Mouse (Mus musculus): ENCODE results near the gene Dlx2. TPM values are rescaled to one million over a fixed set of nuclear protein-coding genes. Genes with fewer than 3 reads are reported as not detected.

Dlx2 gene
- polyA plus RNA-seq, 1 experiment from 2014 or later: 6.2 TPM

- Histone ChIP-seq H3K4me1 (peaks cover 29% of the 10 kb centered on the region), H3K27me3 (ENCODE audit: low read depth, poor library complexity, severe bottlenecking) (peaks cover 100% of the 10 kb centered on the region), H3K4me3 (peak overlapping the region; percentile 25; the same call in 1 of the 2 replicates), H3K9me3 (replicated peaks) (no peaks in the 10 kb centered on the region), H3K36me3 (no peaks in the 10 kb centered on the region), H3K27ac (replicated peaks) (no peak overlapping the region)
- 1% methylated on average over 43 of the region's 43 CpGs for WGBS
- DNase-seq (ENCODE audit: low spot score): peak; percentile 53
These were observed 14.3 kb downstream of the Dlx2 start for GRCm38 (mm10) chr2:71531990-71532970.

GRCm38 (mm10) chr2:71531124-71531590, 15.4 kb downstream of the Dlx2 start:
- peak; percentile 42 for DNase-seq (ENCODE audit: low spot score)
- peaks cover 100% of the 10 kb centered on the region for H3K27me3 ChIP-seq (ENCODE audit: low read depth, poor library complexity, severe bottlenecking)
- no peaks in the 10 kb centered on the region for H3K9me3 ChIP-seq (replicated peaks)
- H3K27ac ChIP-seq (replicated peaks): no peak overlapping the region
- H3K4me3 ChIP-seq: peak overlapping the region; percentile 56
- peaks cover 29% of the 10 kb centered on the region for H3K4me1 ChIP-seq
- no peaks in the 10 kb centered on the region for H3K36me3 ChIP-seq
- 0% methylated on average over 12 of the region's 12 CpGs for WGBS

- WGBS: under 1% methylated on average over 34 of the region's 34 CpGs
- peaks cover 29% of the 10 kb centered on the region for H3K4me1 ChIP-seq
- peak; percentile 42 for DNase-seq (ENCODE audit: low spot score)
- no peaks in the 10 kb centered on the region for H3K36me3 ChIP-seq
- H3K4me3 ChIP-seq: peak overlapping the region; percentile 56
- no peaks in the 10 kb centered on the region for H3K9me3 ChIP-seq (replicated peaks)
- peaks cover 100% of the 10 kb centered on the region for H3K27me3 ChIP-seq (ENCODE audit: low read depth, poor library complexity, severe bottlenecking)
- H3K27ac ChIP-seq (replicated peaks): 0 out of 2 replicates have a peak overlapping the region, but pooled peaks have one; percentile 24
These were observed 16.0 kb downstream of the Dlx2 start for GRCm38 (mm10) chr2:71530391-71531123.

DNA sequence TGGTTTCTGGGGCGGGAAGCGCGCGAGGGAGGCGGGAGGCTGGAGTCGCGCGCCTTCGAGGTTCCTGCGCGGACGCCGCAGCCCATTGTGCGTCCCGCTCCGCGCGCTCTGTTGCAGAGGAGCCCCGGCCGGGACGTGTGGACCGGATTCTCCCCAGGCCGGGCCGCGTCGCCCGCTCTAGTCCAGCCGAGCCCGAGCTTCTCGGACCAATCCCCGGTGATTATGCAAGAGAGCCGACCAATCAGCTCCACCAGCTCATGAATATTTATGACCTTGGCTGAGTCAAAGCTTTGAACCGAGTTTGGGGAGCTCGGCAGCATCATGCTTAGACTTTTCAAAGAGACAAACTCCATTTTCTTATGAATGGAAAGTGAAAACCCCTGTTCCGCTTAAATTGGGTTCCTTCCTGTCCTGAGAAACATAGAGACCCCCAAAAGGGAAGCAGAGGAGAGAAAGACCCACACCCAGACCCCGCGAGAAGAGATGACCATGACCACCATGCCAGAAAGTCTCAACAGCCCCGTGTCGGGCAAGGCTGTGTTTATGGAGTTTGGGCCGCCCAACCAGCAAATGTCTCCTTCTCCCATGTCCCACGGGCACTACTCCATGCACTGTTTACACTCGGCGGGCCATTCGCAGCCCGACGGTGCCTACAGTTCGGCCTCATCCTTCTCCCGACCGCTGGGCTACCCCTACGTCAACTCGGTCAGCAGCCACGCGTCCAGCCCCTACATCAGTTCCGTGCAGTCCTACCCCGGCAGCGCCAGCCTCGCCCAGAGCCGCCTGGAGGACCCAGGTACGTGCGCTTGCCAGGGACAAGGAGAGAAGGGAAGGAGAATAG, 16.8 kb downstream of the Dlx2 start:
- H3K36me3 ChIP-seq: no peaks in the 10 kb centered on the region
- WGBS: under 1% methylated on average over 57 of the region's 60 CpGs
- DNase-seq (ENCODE audit: low spot score): peak; percentile 88
- H3K4me1 ChIP-seq: peaks cover 29% of the 10 kb centered on the region
- H3K27me3 ChIP-seq (ENCODE audit: low read depth, poor library complexity, severe bottlenecking): peaks cover 100% of the 10 kb centered on the region
- peak overlapping the region; percentile 57 for H3K27ac ChIP-seq (replicated peaks)
- peak overlapping the region; percentile 56 for H3K4me3 ChIP-seq
- H3K9me3 ChIP-seq (replicated peaks): no peaks in the 10 kb centered on the region

GRCm38 (mm10) chr2:71528714-71529510, 17.6 kb downstream of the Dlx2 start:
- no peak for DNase-seq (ENCODE audit: low spot score)
- Histone ChIP-seq H3K9me3 (replicated peaks) (no peaks in the 10 kb centered on the region), H3K27ac (replicated peaks) (peak overlapping the region; percentile 57), H3K4me1 (peaks cover 29% of the 10 kb centered on the region), H3K4me3 (peak overlapping the region; percentile 56), H3K36me3 (no peaks in the 10 kb centered on the region), H3K27me3 (ENCODE audit: low read depth, poor library complexity, severe bottlenecking) (peaks cover 100% of the 10 kb centered on the region)
- WGBS: 1% methylated on average over 57 of the region's 57 CpGs

DNA sequence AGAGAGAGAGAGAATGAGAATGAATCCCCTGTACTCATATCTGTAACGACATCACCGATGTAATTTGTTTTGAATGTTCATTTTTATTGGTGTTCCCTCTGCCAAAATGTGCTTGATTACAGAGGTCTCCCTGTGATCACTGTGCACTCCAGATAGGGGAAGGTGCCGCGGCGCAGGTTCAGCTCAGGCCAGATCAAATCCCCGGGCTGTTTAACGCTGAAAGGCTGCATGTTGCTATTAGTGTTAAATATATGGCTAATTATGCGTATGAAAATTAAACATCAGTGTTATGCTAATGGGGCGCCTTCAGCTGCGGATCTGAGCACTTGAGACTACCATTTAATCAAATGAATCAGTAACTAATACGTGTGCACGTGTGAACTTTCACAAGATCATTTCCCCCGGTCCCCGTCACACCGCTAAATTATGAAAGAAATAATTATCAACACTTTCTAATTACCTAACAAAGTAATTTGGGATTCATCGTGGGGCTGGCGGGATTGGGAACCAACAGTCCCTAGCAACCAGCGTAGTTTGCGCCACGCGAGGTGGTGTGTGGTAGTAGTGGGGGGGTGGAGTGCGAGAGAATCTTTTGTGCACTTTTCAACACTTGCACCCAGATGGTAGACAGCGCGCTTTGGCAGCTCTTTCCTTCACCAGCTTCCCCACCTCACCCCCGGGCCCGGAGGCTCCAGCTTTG, 18.4 kb downstream of the Dlx2 start, which contains the start of gene Dlx1:
TSS of gene Dlx1 (plus strand) at position 100 of the 700 bp plus-strand sequence.
- DNase-seq (ENCODE audit: low spot score): no peak
- peak within 1 kb of the TSS; percentile 56 for H3K4me3 ChIP-seq
- H3K27ac ChIP-seq (replicated peaks): peak within 1 kb of the TSS; percentile 57
- peaks cover 100% of the 10 kb centered on the region for H3K27me3 ChIP-seq (ENCODE audit: low read depth, poor library complexity, severe bottlenecking)
- peaks cover 29% of the 10 kb centered on the region for H3K4me1 ChIP-seq
- H3K9me3 ChIP-seq (replicated peaks): no peaks in the 10 kb centered on the region
- no peaks in the 10 kb centered on the region for H3K36me3 ChIP-seq
- under 1% methylated on average over 26 of the region's 26 CpGs for WGBS

DNA sequence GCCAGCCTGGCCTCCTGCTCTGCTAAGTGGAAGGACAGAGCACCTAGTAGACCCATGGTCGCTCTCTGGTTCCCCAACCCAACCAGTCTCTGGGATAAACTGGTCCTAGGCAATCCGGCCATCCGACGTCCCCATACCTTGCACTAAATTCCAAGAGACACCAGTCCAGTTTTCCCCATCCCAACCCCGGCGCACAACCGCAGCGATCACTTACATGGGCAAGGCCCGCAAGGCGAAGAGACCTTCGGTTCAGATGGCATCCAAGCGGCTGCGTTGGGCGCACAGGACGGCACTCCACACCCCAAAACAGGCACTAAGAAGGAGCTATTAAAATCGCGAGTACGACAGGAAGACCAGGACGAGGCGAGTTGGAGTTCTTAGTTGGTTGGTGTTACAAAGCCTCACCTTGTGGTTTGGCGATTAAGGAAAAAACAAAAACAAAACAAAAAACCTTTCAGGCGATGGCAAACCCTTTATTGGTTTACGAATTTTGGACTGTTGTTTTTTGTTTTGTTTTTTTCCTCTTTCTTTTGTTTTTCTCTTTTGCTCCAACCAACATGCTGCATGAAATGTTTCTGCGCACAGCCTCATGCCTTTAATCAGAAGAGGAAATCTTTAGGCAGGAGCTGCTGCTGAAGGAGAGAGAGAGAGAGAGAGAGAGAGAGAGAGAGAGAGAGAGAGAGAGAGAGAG, 19.1 kb downstream of the Dlx2 start:
- Histone ChIP-seq H3K27me3 (ENCODE audit: low read depth, poor library complexity, severe bottlenecking) (peaks cover 100% of the 10 kb centered on the region), H3K4me1 (peaks cover 29% of the 10 kb centered on the region), H3K4me3 (no peak overlapping the region), H3K36me3 (no peaks in the 10 kb centered on the region), H3K27ac (replicated peaks) (no peak overlapping the region), H3K9me3 (replicated peaks) (no peaks in the 10 kb centered on the region)
- DNase-seq (ENCODE audit: low spot score): peak; percentile 56
- WGBS: 1% methylated on average over 24 of the region's 24 CpGs

DNA sequence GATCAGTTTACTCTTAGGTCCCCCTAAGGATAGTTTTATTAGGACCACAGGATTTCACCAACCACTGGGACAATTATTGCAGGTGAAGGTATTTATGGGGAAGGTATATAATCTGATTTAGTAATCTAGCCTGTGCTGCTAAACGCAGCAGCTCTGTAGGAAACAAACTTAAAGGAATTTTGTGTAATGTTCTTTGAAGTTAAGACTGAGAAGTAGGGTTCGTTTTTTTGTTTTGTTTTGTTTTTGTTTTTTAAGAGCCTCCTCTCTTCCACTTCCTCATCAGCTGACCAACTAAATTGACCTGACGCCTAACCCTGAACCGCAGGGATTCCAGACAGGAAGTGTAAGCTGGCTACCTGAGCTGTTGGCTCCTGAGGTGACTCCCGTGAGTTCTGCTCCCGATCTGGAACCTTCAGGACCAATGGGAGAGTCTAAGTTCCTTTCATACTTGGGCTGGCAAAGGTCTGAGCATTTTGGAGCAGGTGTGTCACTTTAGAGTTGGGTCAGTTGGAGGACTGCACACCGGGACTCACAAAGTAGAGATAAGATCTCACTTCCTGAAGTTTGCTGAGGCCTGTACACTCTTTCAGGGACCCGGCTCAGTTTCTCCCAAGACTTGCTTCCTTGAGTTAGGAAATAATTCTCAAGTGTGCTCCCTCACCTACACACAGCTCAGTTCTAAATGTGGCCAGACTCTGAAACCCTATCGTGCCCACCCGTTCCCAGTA, 19.8 kb downstream of the Dlx2 start:
- peaks cover 100% of the 10 kb centered on the region for H3K27me3 ChIP-seq (ENCODE audit: low read depth, poor library complexity, severe bottlenecking)
- WGBS: 5% methylated on average over 10 of the region's 10 CpGs
- no peak overlapping the region for H3K27ac ChIP-seq (replicated peaks)
- H3K36me3 ChIP-seq: no peaks in the 10 kb centered on the region
- H3K4me1 ChIP-seq: peaks cover 29% of the 10 kb centered on the region
- no peak for DNase-seq (ENCODE audit: low spot score)
- no peaks in the 10 kb centered on the region for H3K9me3 ChIP-seq (replicated peaks)
- H3K4me3 ChIP-seq: no peak overlapping the region

GRCm38 (mm10) chr2:71524763-71525162, 21.8 kb downstream of the Dlx2 start:
- DNase-seq (ENCODE audit: low spot score): no peak
- H3K4me1 ChIP-seq: peaks cover 15% of the 10 kb centered on the region
- H3K9me3 ChIP-seq (replicated peaks): no peaks in the 10 kb centered on the region
- no peak overlapping the region for H3K27ac ChIP-seq (replicated peaks)
- peaks cover 100% of the 10 kb centered on the region for H3K27me3 ChIP-seq (ENCODE audit: low read depth, poor library complexity, severe bottlenecking)
- 18% methylated on average over 13 of the region's 13 CpGs for WGBS
- no peaks in the 10 kb centered on the region for H3K36me3 ChIP-seq
- no peak overlapping the region for H3K4me3 ChIP-seq

- WGBS: 52% methylated on average over 4 of the region's 4 CpGs
- Histone ChIP-seq H3K27ac (replicated peaks) (no peak overlapping the region), H3K36me3 (no peaks in the 10 kb centered on the region), H3K4me3 (no peak overlapping the region), H3K4me1 (peaks cover 4% of the 10 kb centered on the region), H3K27me3 (ENCODE audit: low read depth, poor library complexity, severe bottlenecking) (peaks cover 100% of the 10 kb centered on the region), H3K9me3 (replicated peaks) (no peaks in the 10 kb centered on the region)
- no peak for DNase-seq (ENCODE audit: low spot score)
These were observed 23.1 kb downstream of the Dlx2 start for GRCm38 (mm10) chr2:71523431-71523830.
